Mouse (Mus musculus): ENCODE measurements around the gene Sumo1.

DNA sequence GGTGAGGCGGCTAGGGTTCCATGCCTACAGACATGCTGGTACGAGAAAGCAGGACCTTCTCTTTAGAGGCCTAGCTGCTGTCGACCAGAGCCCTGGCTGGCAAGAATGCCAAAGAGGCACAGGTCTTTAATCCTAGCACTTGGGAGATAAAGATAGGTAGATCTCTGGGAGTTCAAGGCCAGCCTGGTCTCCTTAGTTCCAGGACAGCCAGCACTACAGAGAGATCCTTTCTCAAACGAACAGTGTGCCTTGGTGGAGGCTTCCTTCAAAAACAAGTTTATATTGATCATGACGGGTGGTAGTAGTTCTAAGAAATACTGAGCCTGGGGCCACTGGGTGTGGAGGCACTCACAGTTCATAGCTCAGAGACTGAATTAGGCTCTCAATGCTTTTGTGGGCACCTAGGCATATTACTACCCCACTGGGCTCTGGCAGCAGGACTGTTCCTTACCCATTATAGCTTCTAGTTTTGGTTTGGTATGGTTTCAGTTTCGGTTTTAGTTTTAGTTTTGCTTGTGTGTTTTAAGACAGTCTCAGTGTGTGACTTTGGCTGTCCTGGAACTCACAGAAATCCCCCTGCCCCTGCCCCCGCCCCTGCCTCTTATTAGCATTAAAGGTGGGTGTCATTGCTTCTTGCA lies 62.4 kb downstream of the Sumo1 start:
- TF ChIP-seq CTCF (IDR thresholded peaks at IDR 0.05) (no peak), POLR2A (IDR thresholded peaks at IDR 0.05; ENCODE audit: insufficient read depth, low read depth, low read length) (no peak), EP300 (IDR thresholded peaks at IDR 0.05; ENCODE audit: insufficient read depth, low read depth, low read length) (no peak)
